Mouse (Mus musculus): Measurements from ENCODE around the gene Arhgef25.
"Not testable (repeated sequence)": the region's sequence is repeated elsewhere in the genome, so short reads cannot be mapped to it uniquely, and the experiment has no call there.

Arhgef25 gene

GRCm38 (mm10) chr10:127138328-127139141 lies 51.3 kb downstream of the Arhgef25 start:
- DNase-seq (ENCODE audit: low spot score in 2 of 2) = no peak

GRCm38 (mm10) chr10:127137896-127138295 lies 52.0 kb downstream of the Arhgef25 start:
- no peak for DNase-seq (ENCODE audit: low spot score in 2 of 2)

- DNase-seq (ENCODE audit: low spot score in 2 of 2) = no peak
Observed at GRCm38 (mm10) chr10:127136510-127136909, 53.4 kb downstream of the Arhgef25 start.

GRCm38 (mm10) chr10:127135118-127135836 lies 54.6 kb downstream of the Arhgef25 start:
- DNase-seq (ENCODE audit: low spot score in 2 of 2) = no peak

GRCm38 (mm10) chr10:127134394-127135035 lies 55.4 kb downstream of the Arhgef25 start:
- DNase-seq (ENCODE audit: low spot score in 2 of 2) = not testable (repeated sequence)
